Mouse (Mus musculus): ENCODE data around the gene Grap2. TPM values are rescaled to one million over a fixed set of nuclear protein-coding genes. Genes with fewer than 3 reads are reported as not detected.

The Grap2 gene
- polyA plus RNA-seq (2015; fragmentation: Nextera tagmentation; extraction: Ambion mirVana) = 2.6 and 6.0 TPM in 2 replicates

- H3K4me1 ChIP-seq (replicated peaks) = peaks cover under 1% of the 10 kb centered on the region; the same call in 1 of the 2 replicates
- H3K27ac ChIP-seq = peak within 1 kb of the TSS; percentile 35; the same call in 1 of the 2 replicates
- H3K9me3 ChIP-seq (replicated peaks) = no peaks in the 10 kb centered on the region
- H3K4me2 ChIP-seq = 0 out of 2 replicates have a peak within 1 kb of the TSS, but pooled peaks have one; percentile 0
- peaks cover 64% of the 10 kb centered on the region for H3K27me3 ChIP-seq
- no peak for ATAC-seq (replicated peaks; ENCODE audit: insufficient number of reproducible peaks, insufficient read depth, low FRiP score, low read depth)
- H3K9ac ChIP-seq = no peak within 1 kb of the TSS
- 53% methylated on average over 12 of the region's 12 CpGs for WGBS
- H3K4me3 ChIP-seq = peak within 1 kb of the TSS; percentile 25; the same call in 1 of the 2 replicates
- H3K36me3 ChIP-seq = no peaks in the 10 kb centered on the region
Measured at GRCm38 (mm10) chr15:80572291-80572690, at the start of gene Grap2. Grap2 (plus strand) TSS chr15:80572594.

DNA sequence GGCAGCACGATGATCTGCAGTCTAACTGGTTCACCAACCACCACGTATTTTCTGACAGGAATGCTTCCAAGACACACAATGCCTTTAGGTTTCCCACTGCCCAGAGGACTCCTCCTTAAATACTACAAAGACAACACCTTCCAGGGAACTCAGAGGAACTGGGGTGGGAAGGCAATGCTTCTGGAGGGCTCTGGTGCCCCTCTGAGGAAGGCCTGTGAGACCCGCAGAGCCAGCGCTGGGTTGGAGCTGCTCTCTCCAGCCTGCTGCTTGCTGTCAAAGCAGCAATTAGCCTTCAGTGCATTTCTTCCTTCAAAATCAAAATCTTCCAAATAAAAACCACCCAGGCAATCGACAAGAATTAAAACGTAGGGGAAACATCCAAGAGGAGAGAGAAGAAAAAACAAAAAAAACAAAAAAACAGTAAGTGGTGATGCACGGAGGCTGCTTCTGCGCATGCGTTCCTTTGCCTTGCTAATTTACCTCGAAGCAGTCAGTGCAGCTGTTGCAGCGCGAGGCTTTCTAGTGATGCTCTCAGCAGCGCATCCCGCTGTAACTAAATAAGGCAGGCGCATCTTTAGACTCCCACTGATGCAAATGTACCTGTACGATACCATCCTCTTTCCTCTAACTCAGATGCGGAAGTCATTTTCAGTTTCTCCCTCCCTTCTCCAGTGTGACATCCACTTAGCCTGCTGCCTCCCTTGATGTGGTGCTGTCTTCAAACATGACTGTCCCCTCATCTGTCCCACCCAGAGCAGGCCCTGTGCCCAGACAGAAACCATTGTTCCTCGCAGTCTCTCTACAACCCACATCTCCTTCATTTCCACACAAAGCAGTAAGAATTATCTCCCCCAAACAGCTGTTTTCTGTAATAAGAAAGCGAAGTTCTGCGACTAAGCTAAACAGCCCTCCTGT lies 42.2 kb upstream of the Grap2 start:
- Histone ChIP-seq H3K9me3 (replicated peaks) (no peaks in the 10 kb centered on the region), H3K27me3 (peaks cover 9% of the 10 kb centered on the region), H3K36me3 (no peaks in the 10 kb centered on the region), H3K4me2 (no peak overlapping the region), H3K9ac (no peak overlapping the region), H3K4me1 (replicated peaks) (no peaks in the 10 kb centered on the region), H3K4me3 (no peak overlapping the region), H3K27ac (no peak overlapping the region)
- WGBS = 53% methylated on average over 20 of the region's 20 CpGs
- ATAC-seq (replicated peaks; ENCODE audit: insufficient number of reproducible peaks, insufficient read depth, low FRiP score, low read depth) = no peak

- WGBS = 68% methylated on average over 9 of the region's 9 CpGs
Measured at GRCm38 (mm10) chr15:80531026-80531425, 41.4 kb upstream of the Grap2 start.

GRCm38 (mm10) chr15:80532281-80533072 lies 39.9 kb upstream of the Grap2 start:
- Histone ChIP-seq H3K36me3 (no peaks in the 10 kb centered on the region), H3K9ac (no peak overlapping the region), H3K4me1 (replicated peaks) (no peaks in the 10 kb centered on the region), H3K4me2 (no peak overlapping the region), H3K4me3 (no peak overlapping the region), H3K27me3 (peaks cover 9% of the 10 kb centered on the region), H3K9me3 (replicated peaks) (no peaks in the 10 kb centered on the region), H3K27ac (no peak overlapping the region)
- no peak for ATAC-seq (replicated peaks; ENCODE audit: insufficient number of reproducible peaks, insufficient read depth, low FRiP score, low read depth)
- 64% methylated on average over 8 of the region's 8 CpGs for WGBS

More at GRCm38 (mm10) chr15:80531026-80531425, 41.4 kb upstream of the Grap2 start:
- H3K9me3 ChIP-seq (replicated peaks) = no peaks in the 10 kb centered on the region
- no peaks in the 10 kb centered on the region for H3K4me1 ChIP-seq (replicated peaks)
- H3K36me3 ChIP-seq = no peaks in the 10 kb centered on the region
- peaks cover 9% of the 10 kb centered on the region for H3K27me3 ChIP-seq
- ATAC-seq (replicated peaks; ENCODE audit: insufficient number of reproducible peaks, insufficient read depth, low FRiP score, low read depth) = no peak
- no peak overlapping the region for H3K4me3 ChIP-seq
- no peak overlapping the region for H3K27ac ChIP-seq
- H3K4me2 ChIP-seq = no peak overlapping the region
- no peak overlapping the region for H3K9ac ChIP-seq

DNA sequence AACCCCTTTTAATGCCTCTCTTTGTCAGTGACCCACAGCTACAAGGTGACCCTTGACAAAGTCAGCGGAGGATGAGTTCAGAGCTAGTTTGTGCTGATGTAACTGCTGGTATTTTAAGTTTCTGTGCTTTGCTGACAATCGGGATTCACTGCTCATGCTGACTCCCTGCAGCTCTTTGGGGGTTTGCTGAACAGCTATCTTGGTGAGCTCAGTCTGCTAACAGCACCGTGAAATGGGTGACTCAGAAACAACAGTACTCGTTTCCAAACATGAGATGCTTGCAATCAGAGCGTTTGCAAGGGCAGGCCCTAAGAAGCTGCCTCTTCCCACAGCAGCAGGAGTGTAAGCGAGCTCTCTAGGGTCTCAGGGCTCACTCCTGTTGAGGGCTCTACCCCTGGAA lies 39.1 kb upstream of the Grap2 start:
- no peaks in the 10 kb centered on the region for H3K9me3 ChIP-seq (replicated peaks)
- no peaks in the 10 kb centered on the region for H3K36me3 ChIP-seq
- 52% methylated on average over 6 of the region's 6 CpGs for WGBS
- H3K4me2 ChIP-seq = no peak overlapping the region
- H3K27ac ChIP-seq = no peak overlapping the region
- no peak overlapping the region for H3K9ac ChIP-seq
- H3K27me3 ChIP-seq = peaks cover 9% of the 10 kb centered on the region
- H3K4me3 ChIP-seq = no peak overlapping the region
- ATAC-seq (replicated peaks; ENCODE audit: insufficient number of reproducible peaks, insufficient read depth, low FRiP score, low read depth) = no peak
- H3K4me1 ChIP-seq (replicated peaks) = no peaks in the 10 kb centered on the region

- no peaks in the 10 kb centered on the region for H3K4me1 ChIP-seq (replicated peaks)
- 68% methylated on average over 2 of the region's 2 CpGs for WGBS
- no peak for ATAC-seq (replicated peaks; ENCODE audit: insufficient number of reproducible peaks, insufficient read depth, low FRiP score, low read depth)
Measured at GRCm38 (mm10) chr15:80536051-80536450, 36.3 kb upstream of the Grap2 start.

GRCm38 (mm10) chr15:80538075-80538474 lies 34.3 kb upstream of the Grap2 start:
- Histone ChIP-seq H3K4me3 (no peak overlapping the region), H3K9ac (no peak overlapping the region), H3K9me3 (replicated peaks) (no peaks in the 10 kb centered on the region), H3K27me3 (no peaks in the 10 kb centered on the region), H3K4me1 (replicated peaks) (no peaks in the 10 kb centered on the region), H3K4me2 (no peak overlapping the region), H3K36me3 (no peaks in the 10 kb centered on the region), H3K27ac (no peak overlapping the region)
- whole genome bisulfite sequencing = 79% methylated on average over 2 of the region's 2 CpGs
- ATAC-seq (replicated peaks; ENCODE audit: insufficient number of reproducible peaks, insufficient read depth, low FRiP score, low read depth) = no peak

More at GRCm38 (mm10) chr15:80536051-80536450, 36.3 kb upstream of the Grap2 start:
- no peak overlapping the region for H3K27ac ChIP-seq
- H3K9me3 ChIP-seq (replicated peaks) = no peaks in the 10 kb centered on the region
- no peak overlapping the region for H3K4me3 ChIP-seq
- H3K9ac ChIP-seq = no peak overlapping the region
- H3K36me3 ChIP-seq = no peaks in the 10 kb centered on the region
- H3K4me2 ChIP-seq = no peak overlapping the region
- no peaks in the 10 kb centered on the region for H3K27me3 ChIP-seq

DNA sequence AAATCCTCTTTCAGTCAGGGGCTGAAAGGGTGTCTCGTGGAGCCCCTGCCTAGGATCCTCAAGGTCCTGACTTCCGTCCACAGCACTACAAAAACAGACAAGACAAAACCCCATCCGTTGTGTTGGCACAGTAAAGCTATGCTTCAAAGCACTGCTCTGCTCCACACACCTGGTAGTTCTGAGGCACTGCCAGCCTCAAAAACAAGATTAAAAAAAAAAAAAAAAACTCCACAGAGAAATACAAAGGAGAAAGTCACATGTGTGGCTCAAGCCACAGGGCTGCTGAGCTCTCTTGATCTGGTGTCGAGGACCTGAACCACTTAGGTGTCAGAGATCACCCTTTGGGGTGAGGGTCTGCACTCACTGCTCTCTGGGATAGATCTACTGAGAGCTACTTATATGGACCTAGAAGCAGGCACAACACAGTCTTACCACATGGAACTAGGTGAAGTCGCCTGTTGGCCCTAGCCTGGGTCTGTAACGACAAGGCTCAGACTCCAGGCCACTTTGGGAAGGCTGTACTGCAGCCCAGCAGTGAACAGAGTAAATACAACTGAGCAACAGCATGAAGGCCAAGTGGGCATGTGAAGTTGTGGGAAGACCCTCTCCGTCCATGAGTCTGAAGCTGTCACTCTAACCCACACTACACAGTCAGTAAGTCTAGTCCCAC lies 33.6 kb upstream of the Grap2 start:
- H3K9me3 ChIP-seq (replicated peaks) = no peaks in the 10 kb centered on the region
- H3K4me2 ChIP-seq = no peak overlapping the region
- H3K9ac ChIP-seq = no peak overlapping the region
- H3K4me1 ChIP-seq (replicated peaks) = no peaks in the 10 kb centered on the region
- no peak for ATAC-seq (replicated peaks; ENCODE audit: insufficient number of reproducible peaks, insufficient read depth, low FRiP score, low read depth)
- H3K4me3 ChIP-seq = no peak overlapping the region
- H3K36me3 ChIP-seq = no peaks in the 10 kb centered on the region
- no peak overlapping the region for H3K27ac ChIP-seq
- H3K27me3 ChIP-seq = no peaks in the 10 kb centered on the region
- 75% methylated on average over 7 of the region's 7 CpGs for WGBS

DNA sequence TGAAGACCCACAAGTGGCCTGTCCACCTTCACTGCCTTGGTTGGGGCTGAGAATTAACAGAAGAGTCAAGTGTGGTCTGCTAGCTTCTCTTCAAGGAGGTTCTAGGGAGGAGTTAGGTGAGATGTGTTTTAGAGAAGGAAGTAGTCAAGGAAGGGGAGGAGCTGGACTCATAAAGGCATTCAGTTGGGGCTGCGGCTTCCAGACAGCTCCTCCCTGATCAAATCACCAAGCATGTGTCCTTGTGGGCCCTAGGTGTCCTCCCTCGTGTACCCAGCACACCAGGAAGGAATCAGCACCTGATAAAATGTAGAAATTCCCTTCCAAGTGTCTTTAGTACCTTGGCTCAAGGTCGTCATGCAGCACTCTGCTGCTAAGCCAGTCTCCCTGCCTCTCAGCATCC lies 28.3 kb upstream of the Grap2 start:
- ATAC-seq (replicated peaks; ENCODE audit: insufficient number of reproducible peaks, insufficient read depth, low FRiP score, low read depth) = no peak
- no peaks in the 10 kb centered on the region for H3K4me1 ChIP-seq (replicated peaks)
- 30% methylated on average over 3 of the region's 3 CpGs for whole genome bisulfite sequencing
- no peak overlapping the region for H3K9ac ChIP-seq
- H3K4me2 ChIP-seq = no peak overlapping the region
- H3K4me3 ChIP-seq = no peak overlapping the region
- H3K36me3 ChIP-seq = no peaks in the 10 kb centered on the region
- no peak overlapping the region for H3K27ac ChIP-seq
- no peaks in the 10 kb centered on the region for H3K27me3 ChIP-seq
- no peaks in the 10 kb centered on the region for H3K9me3 ChIP-seq (replicated peaks)

DNA sequence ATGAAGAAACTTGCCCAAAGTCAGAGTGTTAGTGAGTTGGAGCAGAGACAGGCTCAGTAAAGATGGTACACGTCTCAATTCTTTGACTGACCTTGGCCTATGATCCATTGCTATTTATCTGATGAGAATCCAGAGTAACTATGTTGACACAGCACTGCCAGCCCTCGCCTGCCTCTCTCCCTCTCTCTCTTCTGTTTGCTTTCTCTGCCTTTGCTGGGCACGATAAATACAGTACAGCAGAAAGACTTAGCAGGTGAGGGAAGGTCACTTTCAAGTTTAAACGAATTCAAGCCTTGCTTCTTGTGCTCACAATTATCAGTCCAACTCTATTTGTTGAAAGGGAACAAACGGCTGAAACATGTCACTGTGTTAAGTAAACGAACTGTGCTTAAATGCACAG lies 27.0 kb upstream of the Grap2 start:
- ATAC-seq (replicated peaks; ENCODE audit: insufficient number of reproducible peaks, insufficient read depth, low FRiP score, low read depth) = no peak
- WGBS = 43% methylated on average over 6 of the region's 6 CpGs
- no peaks in the 10 kb centered on the region for H3K9me3 ChIP-seq (replicated peaks)
- no peak overlapping the region for H3K4me3 ChIP-seq
- H3K4me2 ChIP-seq = no peak overlapping the region
- H3K9ac ChIP-seq = no peak overlapping the region
- no peaks in the 10 kb centered on the region for H3K4me1 ChIP-seq (replicated peaks)
- no peaks in the 10 kb centered on the region for H3K27me3 ChIP-seq
- no peaks in the 10 kb centered on the region for H3K36me3 ChIP-seq
- no peak overlapping the region for H3K27ac ChIP-seq
